Mouse (Mus musculus): ENCODE data around the gene Ak1.

DNA sequence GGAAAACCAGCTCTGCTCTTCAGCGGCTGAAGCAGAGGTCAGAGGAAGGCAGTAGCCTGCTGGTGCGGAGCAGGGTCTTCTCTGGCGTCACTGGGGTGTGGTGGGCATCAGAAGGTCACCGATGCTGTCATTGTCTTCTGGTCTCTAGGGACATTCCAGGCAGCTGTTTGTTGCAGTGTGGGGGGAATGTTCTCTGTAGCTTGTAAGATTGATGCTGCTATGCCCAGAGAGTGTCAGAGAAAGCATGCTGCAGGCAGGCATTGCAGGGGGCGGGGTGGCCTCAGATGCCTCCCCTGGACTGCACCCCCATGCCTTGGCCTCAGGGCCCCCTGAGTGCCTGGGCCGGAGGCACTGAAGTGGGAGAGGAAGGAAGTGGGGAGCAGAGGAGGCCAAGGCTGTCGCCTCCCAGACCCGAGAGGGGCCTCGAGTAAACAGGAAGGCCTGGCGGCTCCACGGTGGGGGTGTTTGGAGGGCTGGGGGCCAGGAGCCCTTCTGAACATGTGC lies 16.3 kb downstream of the Ak1 start:
- no peak for TF ChIP-seq CTCF (IDR thresholded peaks at IDR 0.05; ENCODE audit: extremely low read depth, insufficient read depth, low read length)
- TF ChIP-seq POLR2A (IDR thresholded peaks at IDR 0.05; ENCODE audit: extremely low read depth, insufficient read depth, low read length) = no peak
